Mouse (Mus musculus): ENCODE measurements around the gene Gm281. TPM values are rescaled to one million over a fixed set of nuclear protein-coding genes. Genes with fewer than 3 reads are reported as not detected.

Gene Gm281
- not detected for polyA plus RNA-seq (2014; fragmentation: Illumina TruSeq; extraction: RNeasy Lipid Tissue Mini Kit (QIAGEN cat#74804); ENCODE audit: low read depth, low replicate concordance)

DNA sequence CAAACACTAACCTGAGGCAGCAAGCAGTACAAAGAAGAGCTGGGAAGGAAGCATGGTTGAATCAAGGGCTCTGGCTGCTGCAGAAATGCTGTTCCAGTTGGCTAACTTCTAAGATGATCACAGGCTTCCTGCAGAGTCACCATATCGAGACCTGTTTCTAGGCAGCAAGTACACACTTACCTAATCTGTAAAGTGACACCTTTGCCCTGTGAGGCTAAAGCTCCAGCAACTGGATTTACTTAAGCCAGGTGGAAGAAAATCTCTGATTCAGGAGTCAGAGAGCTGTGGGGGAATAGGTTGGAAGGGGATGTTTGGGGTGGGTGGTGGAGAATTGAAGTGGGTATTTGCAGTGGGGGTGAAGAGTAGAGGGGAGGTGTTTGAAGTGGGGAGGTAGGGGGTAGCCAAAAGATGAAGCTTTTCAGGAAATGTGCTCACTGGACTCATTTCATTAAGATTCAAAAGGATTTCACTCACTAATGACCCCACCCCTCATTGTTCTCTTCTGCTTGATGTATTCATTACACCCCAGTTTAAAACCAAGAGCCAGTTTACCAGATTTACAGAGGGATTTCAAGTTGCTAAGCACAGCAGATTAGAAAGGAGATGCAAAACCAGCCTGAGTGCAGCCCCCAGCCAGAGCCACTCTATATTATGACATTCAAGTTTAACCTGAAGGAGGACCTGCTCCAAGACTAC lies at the start of gene Gm281:
Gene Gm281, minus strand, starts transcription at position 92 of the 696 bp plus-strand sequence.

GRCm38 (mm10) chr14:13961401-13962112 lies 47.3 kb upstream of the Gm281 start, which contains the start of the genes Atxn7 and Thoc7:
TSS of gene Atxn7 (plus strand) at chr14:13961440.
TSS of gene Thoc7 (minus strand) at chr14:13961852.

Other genes with a start within 250 kb of the Gm281 start
- not detected for gene Sntn, start 243.6 kb downstream of the Gm281 start, polyA plus RNA-seq (2014; fragmentation: Illumina TruSeq; extraction: RNeasy Lipid Tissue Mini Kit (QIAGEN cat#74804); ENCODE audit: low read depth, low replicate concordance)
- gene Atxn7, start 47.0 kb upstream of the Gm281 start, polyA plus RNA-seq (2014; fragmentation: Illumina TruSeq; extraction: RNeasy Lipid Tissue Mini Kit (QIAGEN cat#74804); ENCODE audit: low read depth, low replicate concordance), result 19.0 TPM
- gene Thoc7, start 47.4 kb upstream of the Gm281 start, polyA plus RNA-seq (2014; fragmentation: Illumina TruSeq; extraction: RNeasy Lipid Tissue Mini Kit (QIAGEN cat#74804); ENCODE audit: low read depth, low replicate concordance), result 441 TPM
- gene Psmd6, start 206.5 kb upstream of the Gm281 start, polyA plus RNA-seq (2014; fragmentation: Illumina TruSeq; extraction: RNeasy Lipid Tissue Mini Kit (QIAGEN cat#74804); ENCODE audit: low read depth, low replicate concordance), result 204 TPM